Comparison of ENCODE assay signal across 13 mouse cellular contexts in genomic region chr15:54164350-54164749, GRCm38 (mm10).
DNase-seq lines count a peak whose midpoint lies in the region; ATAC-seq and TF ChIP-seq lines count a peak whose summit lies in the region.
"Had no signal": no experiment of that assay in that cellular context is flagged by ENCODE, and none has a peak within 500 bp of the region (broad histone marks: within the 10 kb centered on the region; RNA-seq: fewer than 3 reads in every experiment).

No protein-coding gene starts in this region.

- no peak for TF ChIP-seq EP300 in lung, postnatal 0 days (IDR thresholded peaks at IDR 0.05)

- WGBS in lung, postnatal 0 days: 32% methylated on average over 1 of the region's 1 CpGs
- 39% methylated on average over 1 of the region's 1 CpGs for WGBS in stomach, embryonic 16.5 days

- no peak overlapping the region for H3K4me3 ChIP-seq in lung, postnatal 0 days (ENCODE audit: low read depth, low read length)
- no peak overlapping the region for H3K4me3 ChIP-seq in stomach, embryonic 16.5 days (replicated peaks; ENCODE audit: low read length)
- H3K4me3 ChIP-seq: forebrain, embryonic 12.5 days; layer of hippocampus, adult 2 months; limb, embryonic 12.5 days had no signal

- H3K9ac ChIP-seq in lung, postnatal 0 days (replicated peaks; ENCODE audit: low read depth): no peak overlapping the region
- no peak overlapping the region for H3K9ac ChIP-seq in stomach, embryonic 16.5 days (ENCODE audit: low read length)
- H3K9ac ChIP-seq: forebrain, embryonic 12.5 days; limb, embryonic 12.5 days had no signal

- no peak overlapping the region for H3K27ac ChIP-seq in lung, postnatal 0 days (ENCODE audit: low read length)
- no peak overlapping the region for H3K27ac ChIP-seq in stomach, embryonic 16.5 days (ENCODE audit: low read length)
- H3K27ac ChIP-seq: forebrain, embryonic 12.5 days; layer of hippocampus, adult 2 months; limb, embryonic 12.5 days had no signal

- H3K4me1 ChIP-seq in lung, postnatal 0 days (ENCODE audit: insufficient read depth, low read depth, low read length): no peaks in the 10 kb centered on the region
- H3K4me1 ChIP-seq in stomach, embryonic 16.5 days (ENCODE audit: control insufficient read depth, insufficient read depth, low read length): no peaks in the 10 kb centered on the region
- H3K4me1 ChIP-seq: forebrain, embryonic 12.5 days had no signal

- H3K27me3 ChIP-seq in lung, postnatal 0 days (replicated peaks; ENCODE audit: insufficient read depth, low read length): no peaks in the 10 kb centered on the region
- no peaks in the 10 kb centered on the region for H3K27me3 ChIP-seq in stomach, embryonic 16.5 days (ENCODE audit: control insufficient read depth, insufficient read depth, low read length)
- H3K27me3 ChIP-seq: forebrain, embryonic 12.5 days; limb, embryonic 12.5 days had no signal

- DNase-seq in lung, postnatal 0 days (ENCODE audit: low spot score): peak; percentile 22
- no peak for DNase-seq in lung, postnatal 25 days (ENCODE audit: low spot score)
- DNase-seq in adrenal gland, postnatal 14 days: peak; percentile 63
- peak; percentile 1 to 30 for DNase-seq in kidney, adult 8-10 months
- DNase-seq in left cerebral cortex, adult 11 months (ENCODE audit: low spot score): no peak
- no peak for DNase-seq in Muller cell, postnatal 12 days (ENCODE audit: inconsistent ontology term)
- DNase-seq: gastrocnemius, postnatal 36 days; thymus, adult 2 months had no signal

- H3K36me3 ChIP-seq in lung, postnatal 0 days (ENCODE audit: insufficient read depth, low read length): no peaks in the 10 kb centered on the region
- H3K36me3 ChIP-seq in stomach, embryonic 16.5 days (ENCODE audit: control insufficient read depth, insufficient read depth, low read length): no peaks in the 10 kb centered on the region
- H3K36me3 ChIP-seq: forebrain, embryonic 12.5 days; G1E; limb, embryonic 12.5 days had no signal

- H3K4me2 ChIP-seq in lung, postnatal 0 days (replicated peaks; ENCODE audit: low read depth, low read length): no peak overlapping the region
- H3K4me2 ChIP-seq in stomach, embryonic 16.5 days (ENCODE audit: low read depth, low read length): no peak overlapping the region
- H3K4me2 ChIP-seq: forebrain, embryonic 12.5 days; limb, embryonic 12.5 days had no signal

- no peak for TF ChIP-seq CTCF in lung, postnatal 0 days (IDR thresholded peaks at IDR 0.05)

- no peak for ATAC-seq in lung, postnatal 0 days
- peak; percentile 58; the same call in 1 of the 2 replicates for ATAC-seq in stomach, embryonic 16.5 days (ENCODE audit: insufficient read depth, low FRiP score)

- no peaks in the 10 kb centered on the region for H3K9me3 ChIP-seq in lung, postnatal 0 days (ENCODE audit: low read length)
- H3K9me3 ChIP-seq in stomach, embryonic 16.5 days (replicated peaks; ENCODE audit: control insufficient read depth, low read length): no peaks in the 10 kb centered on the region
- H3K9me3 ChIP-seq: forebrain, embryonic 12.5 days; G1E; limb, embryonic 12.5 days had no signal

Comparison
In these comparisons a context has a peak if more than half of its experiments do, and no peak if none do; other contexts are left out.
1. DNase-seq: peak in lung, postnatal 0 days (single experiment), adrenal gland, postnatal 14 days (single experiment) and kidney, adult 8-10 months (2 of 2); none in lung, postnatal 25 days (single experiment), left cerebral cortex, adult 11 months (single experiment) and Muller cell, postnatal 12 days (single experiment).